Mouse (Mus musculus) heart, adult 10 weeks (tissue): Measurements from ENCODE around the gene Banp. TPM values are rescaled to one million over a fixed set of nuclear protein-coding genes. Genes with fewer than 3 reads are reported as not detected.

Source experiments
- polyA plus RNA-seq: library from polyadenylated mRNA; stranded (reverse); fragments of 350-450 nt; fragmentation: Illumina TruSeq; extraction: RNeasy Lipid Tissue Mini Kit (QIAGEN cat#74804); gene quantifications from one replicate; pipeline ENCODE4 v1.2.3, GENCODE M21; 2014; ENCODE audit warnings: low read depth, low replicate concordance

The Banp gene
- polyA plus RNA-seq = 11.8 TPM

DNA sequence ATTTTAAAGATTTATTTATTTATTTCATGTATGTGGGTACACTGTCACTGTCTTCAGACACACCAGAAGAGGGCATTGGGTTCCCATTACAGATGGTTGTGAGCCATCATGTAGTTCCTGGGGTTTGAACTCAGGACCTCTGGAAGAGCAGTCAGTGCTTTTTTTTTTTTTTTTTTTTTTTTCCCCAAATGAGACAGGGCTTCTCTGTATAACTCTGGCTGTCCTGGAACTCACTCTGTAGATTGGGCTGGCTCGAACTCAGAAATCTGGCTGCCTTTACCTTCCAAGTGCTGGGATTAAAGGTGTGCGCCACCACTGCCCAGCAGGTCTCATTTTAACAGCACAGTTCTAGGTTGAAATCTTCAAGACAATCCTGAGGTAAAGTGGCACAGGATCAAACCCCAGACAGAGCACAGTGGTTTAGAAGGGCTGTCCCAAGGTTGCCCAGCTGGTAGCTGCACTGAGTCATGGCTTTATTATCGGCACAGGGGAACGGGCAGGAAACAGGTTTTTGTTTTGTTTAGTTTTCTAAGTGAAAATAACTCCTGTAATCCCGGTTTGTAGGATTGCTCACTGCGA is at the start of gene Banp:
Gene Banp, plus strand, starts transcription at position 529 of the 579 bp plus-strand sequence.

GRCm38 (mm10) chr8:121907587-121908248 is 41.8 kb upstream of the Banp start, which contains the start of gene Slc7a5:
Slc7a5 (minus strand) TSS chr8:121907694.

DNA sequence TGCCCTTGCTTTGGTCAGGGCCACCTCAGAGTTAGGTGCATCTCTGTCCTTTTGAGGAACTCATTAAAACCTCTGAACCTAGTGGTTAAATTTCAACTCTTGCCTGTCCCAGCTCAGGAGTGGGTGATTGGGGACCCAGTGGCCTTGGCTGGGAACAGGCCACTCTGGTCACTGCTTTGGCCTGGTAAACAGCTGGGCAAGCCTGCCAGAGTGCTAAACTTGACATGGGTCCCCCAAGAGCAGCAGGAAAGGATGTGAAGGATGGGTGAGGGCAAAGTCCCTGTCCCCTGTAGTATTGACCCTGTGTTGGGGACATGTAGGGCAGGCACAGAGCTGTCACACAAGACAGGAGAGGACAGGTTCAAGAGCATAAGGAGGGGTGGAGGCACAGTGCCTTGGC is 4.7 kb upstream of the Banp start, which contains the start of gene Car5a:
Gene Car5a, minus strand, starts transcription at position 74 of the 400 bp plus-strand sequence.

Other genes starting within 250 kb of the Banp start
- not detected for gene Jph3, start 220.1 kb upstream of the Banp start, polyA plus RNA-seq
- gene Klhdc4, start 120.2 kb upstream of the Banp start, polyA plus RNA-seq = 13.0 TPM
- gene Slc7a5, start 42.1 kb upstream of the Banp start, polyA plus RNA-seq = 3.5 TPM
- gene Car5a, start 4.8 kb upstream of the Banp start, polyA plus RNA-seq = not detected